Mouse (Mus musculus) urinary bladder, postnatal 14 days (tissue): Measurements from ENCODE around the gene Pla2g3.

ENCODE experiments used
- DNase-seq: peaks from one replicate; pipeline ENCODE4 v3.0.0; 2021; ENCODE audit warnings: low spot score

The Pla2g3 gene

DNA sequence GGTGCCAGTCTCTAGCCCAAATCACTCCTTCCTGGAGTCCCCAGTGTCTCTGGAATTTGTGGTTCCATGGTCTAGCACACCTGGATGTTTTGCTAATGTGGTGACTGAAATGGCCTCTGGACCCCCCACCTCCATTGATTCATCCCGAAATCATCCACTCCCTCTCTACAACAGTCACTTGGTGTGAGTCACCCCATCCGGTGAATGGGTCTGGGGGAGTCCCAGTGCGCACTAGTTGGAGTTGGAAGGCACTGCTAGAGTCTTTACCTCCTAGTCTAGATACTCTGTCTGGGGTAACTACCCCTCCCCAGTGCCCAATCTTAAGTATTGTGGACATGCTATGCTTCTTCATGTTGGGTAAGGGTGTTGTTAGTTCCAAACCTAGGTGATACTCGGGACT is 50.3 kb downstream of the Pla2g3 start:
- DNase-seq = no peak

GRCm38 (mm10) chr11:3539111-3539825 is 51.2 kb downstream of the Pla2g3 start:
- peak; percentile 92 for DNase-seq

GRCm38 (mm10) chr11:3539826-3540196 is 51.7 kb downstream of the Pla2g3 start:
- no peak for DNase-seq

GRCm38 (mm10) chr11:3540451-3541085 is 52.5 kb downstream of the Pla2g3 start, which contains the start of gene Smtn:
Gene Smtn (minus strand): TSS chr11:3540612.
- no peak for DNase-seq

GRCm38 (mm10) chr11:3541932-3542331 is 53.8 kb downstream of the Pla2g3 start:
- DNase-seq = no peak

DNA sequence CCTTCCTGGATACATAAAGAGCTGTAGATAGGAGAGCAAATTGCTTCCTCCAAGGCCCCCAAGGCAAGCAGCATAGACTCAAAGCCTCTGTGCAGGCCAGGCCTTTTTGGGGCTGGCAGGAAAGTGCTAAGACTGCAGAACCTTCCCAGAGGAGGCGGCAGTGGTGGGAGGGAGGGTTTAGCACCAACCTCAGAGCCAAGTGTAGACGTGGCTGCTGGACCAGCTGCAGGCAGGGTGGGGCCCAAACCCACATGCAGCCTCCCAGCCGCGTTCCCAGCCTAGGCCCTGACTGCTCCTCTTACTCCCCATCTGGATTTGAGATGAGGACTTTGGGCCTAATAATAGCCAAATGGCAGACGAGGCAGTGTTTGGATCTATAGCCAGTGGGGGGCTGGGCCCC is 54.9 kb downstream of the Pla2g3 start:
- peak; percentile 79 for DNase-seq

DNA sequence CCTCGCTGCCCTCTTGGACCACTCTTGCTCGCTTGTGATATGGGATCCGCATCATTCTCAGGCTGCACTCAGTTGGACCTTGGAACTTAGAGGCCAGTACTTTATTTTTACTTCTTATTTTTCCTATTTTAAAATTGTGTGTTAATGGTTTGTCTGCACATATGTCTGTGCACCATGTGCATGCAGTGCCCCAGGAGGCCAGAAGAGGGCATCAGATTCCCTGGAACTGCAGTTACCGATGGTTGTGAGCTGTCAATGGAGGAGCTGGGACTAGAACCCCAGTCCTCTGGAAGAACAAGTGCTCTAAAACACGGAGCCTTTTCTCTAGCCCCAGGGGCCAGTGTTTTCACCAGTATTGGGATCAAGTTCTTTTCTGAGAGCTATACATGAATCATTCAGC is 56.3 kb downstream of the Pla2g3 start:
- DNase-seq = no peak

DNA sequence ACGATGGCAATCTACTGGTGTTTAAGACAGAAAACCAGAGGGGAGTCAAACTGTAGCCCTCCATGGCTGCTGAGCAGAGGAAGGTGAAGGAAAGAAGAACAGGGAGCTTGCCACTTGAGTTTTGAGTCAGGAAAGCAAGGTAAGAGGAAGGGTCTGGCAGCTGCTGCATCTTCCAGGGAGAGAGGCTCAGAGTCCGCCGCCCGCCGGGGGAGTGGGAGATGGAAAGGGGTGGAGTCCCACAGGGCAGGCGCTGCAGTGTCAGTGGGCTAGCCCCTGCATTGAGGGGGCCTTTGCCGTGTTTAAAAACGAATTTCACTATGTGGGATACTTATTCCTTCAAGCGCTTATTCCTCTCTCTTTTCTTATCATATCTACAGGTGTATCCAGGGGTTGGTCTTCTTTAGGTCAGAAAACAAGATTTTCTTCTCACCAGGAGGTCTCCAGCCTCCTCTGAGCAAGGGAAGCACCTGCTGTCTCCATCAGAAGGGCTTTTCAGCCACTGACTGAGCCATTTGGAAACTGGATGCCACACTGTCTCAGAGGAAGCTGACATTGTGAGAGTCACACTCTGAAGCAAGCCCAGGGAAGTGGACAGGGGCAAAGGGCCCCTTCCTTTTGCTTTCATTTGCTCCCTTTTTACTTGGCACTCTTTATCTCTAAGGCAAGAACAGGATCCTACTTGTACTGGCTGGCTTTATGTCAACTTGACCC is 57.6 kb downstream of the Pla2g3 start:
- DNase-seq = no peak

GRCm38 (mm10) chr11:3546242-3546562 is 58.1 kb downstream of the Pla2g3 start:
- no peak for DNase-seq

DNA sequence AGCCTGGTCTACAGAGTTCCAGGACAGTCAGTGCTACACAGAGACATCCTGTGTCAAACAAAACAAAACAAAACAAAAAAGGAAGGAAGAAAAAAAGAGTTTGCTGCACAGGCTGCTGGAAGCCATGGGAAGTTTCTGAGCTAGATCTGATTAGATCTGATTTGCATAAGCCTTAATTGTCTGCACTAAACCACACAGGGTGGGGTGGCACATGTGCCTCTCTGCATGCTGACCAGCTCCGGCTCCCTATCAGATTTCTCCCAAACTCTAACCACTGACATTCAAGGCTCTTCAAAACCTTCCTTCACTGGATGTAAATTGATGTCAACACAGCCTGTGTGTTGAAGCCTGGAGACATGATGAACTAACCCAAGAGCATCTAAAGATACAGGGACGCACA is 59.0 kb downstream of the Pla2g3 start:
- DNase-seq = no peak

GRCm38 (mm10) chr11:3547969-3548368 is 59.9 kb downstream of the Pla2g3 start:
- no peak for DNase-seq

GRCm38 (mm10) chr11:3548564-3549295 is 60.6 kb downstream of the Pla2g3 start:
- DNase-seq = no peak
